ENCODE assay signal across 13 mouse cellular contexts in genomic region chr5:21267090-21267489, GRCm38 (mm10).
DNase-seq lines count a peak whose midpoint lies in the region; ATAC-seq and TF ChIP-seq lines count a peak whose summit lies in the region.
"Had no signal": no experiment of that assay in that cellular context is flagged by ENCODE, and none has a peak within 500 bp of the region (broad histone marks: within the 10 kb centered on the region; RNA-seq: fewer than 3 reads in every experiment).

No protein-coding gene starts in this region.

- peak; percentile 70 for ATAC-seq in kidney, postnatal 0 days (replicated peaks; ENCODE audit: low FRiP score, low read depth)
- no peak for ATAC-seq in kidney, embryonic 15.5 days (replicated peaks; ENCODE audit: low FRiP score)
- peak; percentile 62 for ATAC-seq in liver, embryonic 12.5 days
- peak; percentile 20; the same call in 1 of the 2 replicates for ATAC-seq in stomach, embryonic 15.5 days (ENCODE audit: insufficient read depth, low FRiP score, low read depth)
- ATAC-seq: forebrain, embryonic 15.5 days; midbrain, embryonic 16.5 days had no signal

- no peak for TF ChIP-seq CTCF in kidney, postnatal 0 days (IDR thresholded peaks at IDR 0.05; ENCODE audit: low read depth)

- H3K36me3 ChIP-seq in kidney, postnatal 0 days (ENCODE audit: insufficient read depth, low read length): no peaks in the 10 kb centered on the region
- H3K36me3 ChIP-seq in kidney, embryonic 15.5 days: no peaks in the 10 kb centered on the region
- H3K36me3 ChIP-seq in liver, embryonic 12.5 days: no peaks in the 10 kb centered on the region
- H3K36me3 ChIP-seq in stomach, embryonic 15.5 days: no peaks in the 10 kb centered on the region
- H3K36me3 ChIP-seq: embryonic facial prominence, embryonic 13.5 days; forebrain, embryonic 15.5 days had no signal

- H3K4me2 ChIP-seq in kidney, postnatal 0 days (ENCODE audit: low read length): no peak overlapping the region
- H3K4me2 ChIP-seq in kidney, embryonic 15.5 days: no peak overlapping the region
- H3K4me2 ChIP-seq in liver, embryonic 12.5 days: no peak overlapping the region
- no peak overlapping the region for H3K4me2 ChIP-seq in stomach, embryonic 15.5 days
- H3K4me2 ChIP-seq: embryonic facial prominence, embryonic 13.5 days; forebrain, embryonic 15.5 days had no signal

- whole genome bisulfite sequencing in kidney, postnatal 0 days: 77% methylated on average over 2 of the region's 2 CpGs
- WGBS in kidney, embryonic 15.5 days: 78% methylated on average over 2 of the region's 2 CpGs
- 67% methylated on average over 2 of the region's 2 CpGs for WGBS in liver, embryonic 12.5 days (ENCODE audit: insufficient replicate concordance)
- 80% methylated on average over 2 of the region's 2 CpGs for WGBS in stomach, embryonic 15.5 days

- DNase-seq in kidney, postnatal 0 days (ENCODE audit: low spot score): peak; percentile 36
- DNase-seq in adipocyte (ENCODE audit: low spot score): peak; percentile 26
- no peak for DNase-seq in adrenal gland, adult (ENCODE audit: inconsistent age in 2 of 2, low spot score in 1 of 2)
- DNase-seq in embryo, embryonic 11 days: no peak
- DNase-seq: adrenal gland, postnatal 10 days; cerebellum, adult 18-20 months; kidney, adult 11 months had no signal

- no peak overlapping the region for H3K9ac ChIP-seq in kidney, postnatal 0 days (ENCODE audit: low read depth, low read length)
- no peak overlapping the region for H3K9ac ChIP-seq in kidney, embryonic 15.5 days
- no peak overlapping the region for H3K9ac ChIP-seq in liver, embryonic 12.5 days
- no peak overlapping the region for H3K9ac ChIP-seq in stomach, embryonic 15.5 days
- H3K9ac ChIP-seq: embryonic facial prominence, embryonic 13.5 days; forebrain, embryonic 15.5 days had no signal

- H3K4me1 ChIP-seq in kidney, postnatal 0 days (replicated peaks; ENCODE audit: insufficient read depth, low read length): peaks cover 5% of the 10 kb centered on the region; the same call in 1 of the 2 replicates
- H3K4me1 ChIP-seq in kidney, embryonic 15.5 days: peaks cover 10% of the 10 kb centered on the region
- H3K4me1 ChIP-seq in liver, embryonic 12.5 days: no peaks in the 10 kb centered on the region
- H3K4me1 ChIP-seq in stomach, embryonic 15.5 days: no peaks in the 10 kb centered on the region

- H3K27me3 ChIP-seq in kidney, postnatal 0 days (ENCODE audit: insufficient read depth, low read length): no peaks in the 10 kb centered on the region
- peaks cover 12% of the 10 kb centered on the region; the same call in 1 of the 2 replicates for H3K27me3 ChIP-seq in kidney, embryonic 15.5 days
- H3K27me3 ChIP-seq in liver, embryonic 12.5 days (replicated peaks): 0 out of 2 replicates have a peak, but pooled peaks cover 5% of the 10 kb centered on the region
- H3K27me3 ChIP-seq in stomach, embryonic 15.5 days (replicated peaks): no peaks in the 10 kb centered on the region
- H3K27me3 ChIP-seq: embryonic facial prominence, embryonic 13.5 days; forebrain, embryonic 15.5 days had no signal

- H3K9me3 ChIP-seq in kidney, postnatal 0 days (replicated peaks; ENCODE audit: low read length): no peaks in the 10 kb centered on the region
- no peaks in the 10 kb centered on the region for H3K9me3 ChIP-seq in kidney, embryonic 15.5 days (replicated peaks)
- H3K9me3 ChIP-seq in liver, embryonic 12.5 days (replicated peaks): no peaks in the 10 kb centered on the region
- no peaks in the 10 kb centered on the region for H3K9me3 ChIP-seq in stomach, embryonic 15.5 days
- H3K9me3 ChIP-seq: embryonic facial prominence, embryonic 13.5 days; forebrain, embryonic 15.5 days had no signal

- no peak overlapping the region for H3K27ac ChIP-seq in kidney, postnatal 0 days
- no peak overlapping the region for H3K27ac ChIP-seq in kidney, embryonic 15.5 days
- H3K27ac ChIP-seq in liver, embryonic 12.5 days: no peak overlapping the region
- no peak overlapping the region for H3K27ac ChIP-seq in stomach, embryonic 15.5 days
- H3K27ac ChIP-seq: embryonic facial prominence, embryonic 13.5 days; forebrain, embryonic 15.5 days had no signal

- no peak overlapping the region for H3K4me3 ChIP-seq in kidney, postnatal 0 days (replicated peaks; ENCODE audit: low read depth, low read length)
- H3K4me3 ChIP-seq in kidney, embryonic 15.5 days (replicated peaks): no peak overlapping the region
- no peak overlapping the region for H3K4me3 ChIP-seq in liver, embryonic 12.5 days
- no peak overlapping the region for H3K4me3 ChIP-seq in stomach, embryonic 15.5 days (replicated peaks)
- H3K4me3 ChIP-seq: embryonic facial prominence, embryonic 13.5 days; forebrain, embryonic 15.5 days had no signal

Comparison
In these comparisons a context has a peak if more than half of its experiments do, and no peak if none do; other contexts are left out.
1. DNase-seq: peak in kidney, postnatal 0 days (single experiment) and adipocyte (single experiment); none in adrenal gland, adult (0 of 2) and embryo, embryonic 11 days (single experiment).